Mouse (Mus musculus) heart, adult 2 months (tissue): ENCODE results near the gene Cep295nl.

Experiments
- CTCF ChIP-seq: fragments of 200-600 bp; IDR thresholded peaks from 2 replicates; pipeline ENCODE4 v1.8.1; 2022; ENCODE audit warnings: antibody characterized with exemption, mild to moderate bottlenecking, moderate library complexity
- POLR2A ChIP-seq: fragments of 200-500 bp; IDR thresholded peaks from 2 replicates; pipeline ENCODE4 v1.6.1; 2011; ENCODE audit warnings: mild to moderate bottlenecking, low read depth, low read length, control low read depth; ENCODE audit not compliant: insufficient read depth

GRCm38 (mm10) chr11:118328947-118329346 lies 13.4 kb downstream of the Cep295nl start:
- TF ChIP-seq CTCF (no peak), POLR2A (no peak)
